Mouse (Mus musculus) stomach, postnatal 0 days (tissue): ENCODE data around the gene Sel1l2.

ENCODE experiments used
- CTCF ChIP-seq: IDR thresholded peaks from 2 replicates; pipeline ENCODE4 v1.5.1; 2016; ENCODE audit warnings: antibody characterized with exemption, low read depth, mild to moderate bottlenecking, moderate library complexity
- EP300 ChIP-seq: optimal IDR thresholded peaks from 2 replicates; pipeline ENCODE3; 2016; ENCODE audit warnings: antibody characterized with exemption

DNA sequence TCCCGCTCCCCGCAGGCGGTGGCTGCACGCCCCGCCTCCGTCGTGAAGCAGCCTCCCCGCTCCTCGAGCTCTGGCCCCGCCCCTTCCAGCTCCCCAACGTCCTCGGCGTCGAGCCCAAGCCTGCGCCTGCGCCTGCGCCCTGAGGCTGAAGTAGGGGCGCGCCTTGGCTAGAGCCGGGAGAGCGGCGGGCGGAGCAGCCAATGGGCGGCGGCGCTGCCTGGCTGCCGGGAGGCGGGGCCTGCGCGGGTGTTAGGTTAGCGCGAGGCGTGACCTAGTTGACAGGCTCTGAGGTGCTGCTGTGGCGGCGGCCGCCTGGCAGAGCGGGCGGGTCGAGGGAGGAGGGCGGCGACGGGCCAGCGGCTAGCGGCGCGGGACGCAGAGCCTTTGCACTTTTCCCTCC is 5.7 kb upstream of the Sel1l2 start, which contains the start of gene Macrod2:
- TF ChIP-seq EP300 (no peak), CTCF (no peak)
